Mouse (Mus musculus): ENCODE data around the gene Foxl2. TPM values are rescaled to one million over a fixed set of nuclear protein-coding genes. Genes with fewer than 3 reads are reported as not detected.

Foxl2 gene
- polyA plus RNA-seq, 1 experiment from 2014 or later = not detected

- 33% methylated on average over 2 of the region's 2 CpGs for WGBS
- no peak overlapping the region for H3K9ac ChIP-seq (replicated peaks; ENCODE audit: low read depth)
These were observed 19.8 kb downstream of the Foxl2 start for GRCm38 (mm10) chr9:98974898-98975297.

DNA sequence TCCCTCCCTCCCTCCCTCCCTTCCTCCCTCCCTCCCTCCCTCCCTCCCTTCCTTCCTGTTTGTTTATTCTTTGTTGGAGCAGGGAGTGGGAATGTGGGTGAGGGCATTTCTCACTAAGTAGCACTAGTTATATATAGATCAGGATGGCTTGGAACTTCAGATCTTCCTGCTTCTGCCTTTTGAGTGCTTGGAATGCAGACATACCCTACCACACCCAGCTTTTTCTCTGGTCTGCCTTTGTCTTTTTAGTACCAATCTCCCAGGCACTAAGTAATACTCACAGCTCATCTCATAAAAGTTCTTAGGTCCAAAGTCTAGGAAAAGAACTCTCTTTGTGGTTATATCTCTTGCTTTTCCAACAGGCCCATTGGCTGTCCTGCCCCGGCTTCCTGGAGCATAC, 21.0 kb downstream of the Foxl2 start:
- DNase-seq (ENCODE audit: low spot score) (no peak), ATAC-seq (no peak)
- no peak overlapping the region for H3K27ac ChIP-seq (ENCODE audit: low read length)
- 87% methylated on average over 1 of the region's 1 CpGs for WGBS
- TF ChIP-seq CTCF (IDR thresholded peaks at IDR 0.05) (no peak), EP300 (IDR thresholded peaks at IDR 0.05) (no peak)
- H3K36me3 ChIP-seq (ENCODE audit: insufficient read depth, low read length) = no peaks in the 10 kb centered on the region
- H3K27me3 ChIP-seq (replicated peaks; ENCODE audit: insufficient read depth, low read length) = peaks cover 36% of the 10 kb centered on the region
- peaks cover 8% of the 10 kb centered on the region for H3K4me1 ChIP-seq (ENCODE audit: insufficient read depth, low read depth, low read length)
- H3K9ac ChIP-seq (replicated peaks; ENCODE audit: low read depth) = no peak overlapping the region
- H3K4me3 ChIP-seq (ENCODE audit: low read depth, low read length) = no peak overlapping the region
- no peak overlapping the region for H3K4me2 ChIP-seq (replicated peaks; ENCODE audit: low read depth, low read length)
- no peaks in the 10 kb centered on the region for H3K9me3 ChIP-seq (ENCODE audit: low read length)

More at GRCm38 (mm10) chr9:98974898-98975297, 19.8 kb downstream of the Foxl2 start:
- Histone ChIP-seq H3K36me3 (ENCODE audit: insufficient read depth, low read length) (no peaks in the 10 kb centered on the region), H3K27ac (ENCODE audit: low read length) (no peak overlapping the region), H3K27me3 (replicated peaks; ENCODE audit: insufficient read depth, low read length) (peaks cover 43% of the 10 kb centered on the region), H3K4me3 (ENCODE audit: low read depth, low read length) (no peak overlapping the region), H3K4me1 (ENCODE audit: insufficient read depth, low read depth, low read length) (peaks cover 8% of the 10 kb centered on the region), H3K9me3 (ENCODE audit: low read length) (no peaks in the 10 kb centered on the region), H3K4me2 (replicated peaks; ENCODE audit: low read depth, low read length) (no peak overlapping the region)
- ATAC-seq (no peak), DNase-seq (ENCODE audit: low spot score) (no peak)
- TF ChIP-seq EP300 (IDR thresholded peaks at IDR 0.05) = no peak

DNA sequence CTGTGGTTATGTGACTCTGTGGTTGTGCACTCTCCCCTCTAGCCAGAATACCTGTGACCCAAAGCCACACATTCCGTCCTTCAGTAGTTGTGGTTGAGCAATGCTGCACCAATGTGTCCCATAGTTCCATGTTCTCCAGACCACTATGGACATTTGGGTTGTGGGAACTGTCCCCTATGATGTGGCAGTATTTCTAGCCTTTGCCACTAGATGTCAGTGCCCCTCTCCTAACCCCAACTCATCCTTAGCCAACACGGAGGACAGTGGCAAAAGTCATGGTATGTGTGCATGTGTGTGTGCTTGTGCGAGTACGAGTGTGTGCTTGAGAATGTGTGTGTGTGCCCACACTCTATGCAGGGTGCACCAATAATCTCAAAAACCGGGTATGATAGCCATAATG, 21.4 kb downstream of the Foxl2 start:
- 41% methylated on average over 5 of the region's 5 CpGs for WGBS
- Histone ChIP-seq H3K4me2 (replicated peaks; ENCODE audit: low read depth, low read length) (no peak overlapping the region), H3K27ac (ENCODE audit: low read length) (no peak overlapping the region), H3K36me3 (ENCODE audit: insufficient read depth, low read length) (no peaks in the 10 kb centered on the region), H3K9ac (replicated peaks; ENCODE audit: low read depth) (no peak overlapping the region), H3K27me3 (replicated peaks; ENCODE audit: insufficient read depth, low read length) (peaks cover 34% of the 10 kb centered on the region), H3K9me3 (ENCODE audit: low read length) (no peaks in the 10 kb centered on the region), H3K4me3 (ENCODE audit: low read depth, low read length) (no peak overlapping the region), H3K4me1 (ENCODE audit: insufficient read depth, low read depth, low read length) (peaks cover 8% of the 10 kb centered on the region)
- DNase-seq (ENCODE audit: low spot score) (no peak), ATAC-seq (no peak)
- TF ChIP-seq CTCF (IDR thresholded peaks at IDR 0.05) = peak; percentile 69
- TF ChIP-seq EP300 (IDR thresholded peaks at IDR 0.05) = no peak

DNA sequence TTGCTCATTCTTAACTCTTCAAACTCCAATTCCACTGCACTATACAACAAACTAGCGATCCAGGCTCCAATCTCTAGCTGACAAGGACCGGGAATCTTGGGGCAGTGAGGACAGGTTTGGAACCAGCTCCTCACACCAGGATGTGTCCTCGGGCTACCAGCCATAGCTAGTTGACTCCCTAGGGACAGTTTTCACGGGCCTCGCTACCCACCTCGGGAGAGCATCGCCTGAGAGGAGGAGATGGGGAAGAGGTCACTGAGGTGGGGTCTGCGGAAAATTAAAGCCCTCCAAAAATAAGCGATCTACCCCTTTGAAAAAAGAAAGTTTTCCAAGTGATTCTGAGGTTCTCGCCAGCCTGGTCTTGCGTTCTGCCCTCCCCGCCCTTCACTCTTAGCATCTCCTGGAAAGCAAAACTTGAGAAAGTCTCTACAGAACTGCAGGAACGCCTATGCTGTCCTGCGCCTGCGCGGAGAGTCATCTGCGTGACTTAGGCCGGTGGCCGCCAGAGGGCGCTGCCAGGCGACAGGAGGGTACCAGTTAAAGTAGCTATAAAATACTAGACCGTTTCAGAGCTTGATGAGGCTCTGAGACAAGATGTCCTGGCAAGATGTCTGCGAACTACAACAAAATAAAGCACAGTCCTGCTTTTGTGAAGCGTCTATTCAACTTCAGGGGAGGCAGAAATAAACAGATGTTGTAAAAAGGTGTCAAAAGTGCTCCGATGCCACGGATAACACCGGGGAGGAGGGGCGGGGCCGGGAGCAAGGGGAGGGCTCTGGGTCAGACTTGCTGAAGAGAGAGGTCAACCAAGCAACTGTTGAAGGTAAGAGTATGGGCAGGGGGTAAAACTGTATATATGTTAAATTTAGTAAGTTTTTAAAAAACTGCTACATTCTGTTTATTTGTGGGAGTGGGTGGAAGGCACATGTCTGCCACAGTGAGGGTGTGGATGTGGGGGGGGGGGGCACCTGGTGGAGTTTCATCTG, 24.6 kb downstream of the Foxl2 start:
- Histone ChIP-seq H3K4me2 (replicated peaks; ENCODE audit: low read depth, low read length) (0 out of 2 replicates have a peak overlapping the region, but pooled peaks have one; percentile 5), H3K9ac (replicated peaks; ENCODE audit: low read depth) (no peak overlapping the region), H3K27me3 (replicated peaks; ENCODE audit: insufficient read depth, low read length) (peaks cover 14% of the 10 kb centered on the region), H3K36me3 (ENCODE audit: insufficient read depth, low read length) (no peaks in the 10 kb centered on the region), H3K9me3 (ENCODE audit: low read length) (no peaks in the 10 kb centered on the region), H3K4me3 (ENCODE audit: low read depth, low read length) (no peak overlapping the region), H3K4me1 (ENCODE audit: insufficient read depth, low read depth, low read length) (no peaks in the 10 kb centered on the region), H3K27ac (ENCODE audit: low read length) (no peak overlapping the region)
- ATAC-seq (peak; percentile 88), DNase-seq (ENCODE audit: low spot score) (peak; percentile 95)
- WGBS = 6% methylated on average over 29 of the region's 29 CpGs
- TF ChIP-seq EP300 (IDR thresholded peaks at IDR 0.05) = no peak
- TF ChIP-seq CTCF (IDR thresholded peaks at IDR 0.05) = peak; percentile 97

- DNase-seq (ENCODE audit: low spot score) = peak; percentile 99
- TF ChIP-seq CTCF (IDR thresholded peaks at IDR 0.05) (peak; percentile 47), EP300 (IDR thresholded peaks at IDR 0.05) (no peak)
- H3K9ac ChIP-seq (replicated peaks; ENCODE audit: low read depth) = peak within 1 kb of the TSS; percentile 51; the same call in 1 of the 2 replicates
- ATAC-seq = peak; percentile 99
- no peak within 1 kb of the TSS; the same call in 1 of the 2 replicates for H3K27ac ChIP-seq (ENCODE audit: low read length)
- no peaks in the 10 kb centered on the region for H3K9me3 ChIP-seq (ENCODE audit: low read length)
- peaks cover 3% of the 10 kb centered on the region; the same call in 1 of the 2 replicates for H3K27me3 ChIP-seq (replicated peaks; ENCODE audit: insufficient read depth, low read length)
- H3K4me3 ChIP-seq (ENCODE audit: low read depth, low read length) = peak within 1 kb of the TSS; percentile 68
- H3K36me3 ChIP-seq (ENCODE audit: insufficient read depth, low read length) = no peaks in the 10 kb centered on the region
- WGBS = 1% methylated on average over 44 of the region's 45 CpGs
- no peaks in the 10 kb centered on the region for H3K4me1 ChIP-seq (ENCODE audit: insufficient read depth, low read depth, low read length)
- H3K4me2 ChIP-seq (replicated peaks; ENCODE audit: low read depth, low read length) = peak within 1 kb of the TSS; percentile 100
These were observed 30.9 kb downstream of the Foxl2 start, which contains the start of gene Faim for GRCm38 (mm10) chr9:98985800-98986475. Faim (plus strand) TSS chr9:98986373.

Data from lung, postnatal 0 days (tissue).